12 mouse cellular contexts compared by ENCODE assay signal in the genomic region with DNA sequence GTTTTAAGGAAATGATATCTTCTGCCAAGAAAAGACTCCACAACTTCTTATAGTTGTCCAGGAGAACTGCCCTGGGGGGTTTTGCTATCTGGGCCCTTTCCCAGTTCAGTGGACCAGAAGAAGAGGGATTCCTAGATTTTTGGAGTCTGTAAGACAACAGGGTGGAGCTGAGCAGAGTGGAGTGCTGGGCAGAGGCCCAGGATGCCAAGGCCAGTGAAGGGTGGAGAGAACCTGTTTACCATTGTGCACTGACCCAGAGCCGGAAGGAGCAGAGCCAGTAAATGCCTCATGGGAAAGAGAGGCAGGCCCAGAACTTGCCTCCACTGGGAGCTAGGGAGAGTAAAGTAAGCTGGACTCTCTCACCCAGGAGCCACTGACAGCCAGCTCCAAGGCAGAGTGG. TPM values are rescaled to one million over a fixed set of nuclear protein-coding genes. Genes with fewer than 3 reads are reported as not detected.
DNase-seq lines count a peak whose midpoint lies in the region; ATAC-seq and TF ChIP-seq lines count a peak whose summit lies in the region.
"Had no signal": no experiment of that assay in that cellular context is flagged by ENCODE, and none has a peak within 500 bp of the region (broad histone marks: within the 10 kb centered on the region; RNA-seq: fewer than 3 reads in every experiment).

No protein-coding gene starts in this region.

- no peak overlapping the region for H3K4me3 ChIP-seq in lung, adult 2 months (replicated peaks; ENCODE audit: extremely low read depth, low read depth, low read length)
- no peak overlapping the region for H3K4me3 ChIP-seq in kidney, embryonic 14.5 days (ENCODE audit: low read length)
- no peak overlapping the region for H3K4me3 ChIP-seq in stomach, embryonic 15.5 days (replicated peaks)
- H3K4me3 ChIP-seq: limb, embryonic 15.5 days had no signal

- no peak for TF ChIP-seq CTCF in lung, adult 2 months (IDR thresholded peaks at IDR 0.05; ENCODE audit: insufficient read depth, low read length)
- TF ChIP-seq CTCF in brain, embryonic 14.5 days (IDR thresholded peaks at IDR 0.05; ENCODE audit: borderline replicate concordance, extremely low read depth, insufficient read depth, insufficient read length) = no peak

- no peak overlapping the region for H3K9ac ChIP-seq in kidney, embryonic 14.5 days (ENCODE audit: low read depth, low read length)
- H3K9ac ChIP-seq in stomach, embryonic 15.5 days = no peak overlapping the region
- H3K9ac ChIP-seq: limb, embryonic 15.5 days had no signal

- peak overlapping the region; percentile 74 for H3K27ac ChIP-seq in kidney, embryonic 14.5 days (ENCODE audit: low read depth, low read length)
- 0 out of 2 replicates have a peak overlapping the region, but pooled peaks have one; percentile 8 for H3K27ac ChIP-seq in stomach, embryonic 15.5 days
- H3K27ac ChIP-seq: limb, embryonic 15.5 days had no signal

- ATAC-seq in kidney, embryonic 14.5 days (ENCODE audit: low FRiP score, low TSS enrichment) = peak; percentile 93
- ATAC-seq in stomach, embryonic 15.5 days (ENCODE audit: insufficient read depth, low FRiP score, low read depth) = no peak

- peak; percentile 74 for DNase-seq in lung, adult 18-20 months
- DNase-seq in lung, adult 2 months = no peak
- DNase-seq in brain, embryonic 14.5 days (ENCODE audit: low read depth) = peak; percentile 5
- DNase-seq in right cerebral cortex, adult 2 months (ENCODE audit: low spot score in 2 of 2) = no peak
- DNase-seq in spleen, postnatal 4 days (ENCODE audit: low spot score in 2 of 2) = no peak
- DNase-seq: cerebellum, postnatal 10 days; heart, postnatal 10 days; right cerebral cortex, postnatal 14 days; thymus, adult 18-20 months had no signal

- no peaks in the 10 kb centered on the region for H3K27me3 ChIP-seq in kidney, embryonic 14.5 days (ENCODE audit: control insufficient read depth, insufficient read depth, low read length)
- H3K27me3 ChIP-seq in stomach, embryonic 15.5 days (replicated peaks) = no peaks in the 10 kb centered on the region
- H3K27me3 ChIP-seq: limb, embryonic 15.5 days had no signal

- WGBS in lung, adult 2 months = 7% methylated on average over 1 of the region's 1 CpGs
- 11% methylated on average over 1 of the region's 1 CpGs for WGBS in kidney, embryonic 14.5 days
- WGBS in stomach, embryonic 15.5 days = 78% methylated on average over 1 of the region's 1 CpGs

- TF ChIP-seq POLR2A in lung, adult 2 months (IDR thresholded peaks at IDR 0.05; ENCODE audit: borderline replicate concordance, extremely low read depth, low read depth, low read length) = no peak
- no peak for TF ChIP-seq POLR2A in brain, embryonic 14.5 days (IDR thresholded peaks at IDR 0.05; ENCODE audit: borderline replicate concordance, extremely low read depth, insufficient read depth, insufficient read length, poor library complexity, severe bottlenecking)

- H3K9me3 ChIP-seq in kidney, embryonic 14.5 days (ENCODE audit: control insufficient read depth, low read length) = no peaks in the 10 kb centered on the region
- no peaks in the 10 kb centered on the region for H3K9me3 ChIP-seq in stomach, embryonic 15.5 days
- H3K9me3 ChIP-seq: limb, embryonic 15.5 days had no signal

- no peak overlapping the region for H3K4me2 ChIP-seq in kidney, embryonic 14.5 days (replicated peaks; ENCODE audit: low read depth, low read length)
- no peak overlapping the region for H3K4me2 ChIP-seq in stomach, embryonic 15.5 days
- H3K4me2 ChIP-seq: limb, embryonic 15.5 days had no signal

- peaks cover 32% of the 10 kb centered on the region for H3K4me1 ChIP-seq in lung, adult 2 months (ENCODE audit: control insufficient read depth, insufficient read depth, low read length)
- peaks cover 20% of the 10 kb centered on the region for H3K4me1 ChIP-seq in kidney, embryonic 14.5 days (ENCODE audit: control insufficient read depth, insufficient read depth, low read length)
- H3K4me1 ChIP-seq in stomach, embryonic 15.5 days = peaks cover 10% of the 10 kb centered on the region; the same call in 1 of the 2 replicates

- no peaks in the 10 kb centered on the region for H3K36me3 ChIP-seq in kidney, embryonic 14.5 days (ENCODE audit: control insufficient read depth, insufficient read depth, low read length)
- no peaks in the 10 kb centered on the region for H3K36me3 ChIP-seq in stomach, embryonic 15.5 days

RNA-seq across cellular contexts. Expression of a gene that starts 11.1 kb away (rescaled TPM):
- polyA plus RNA-seq in lung, adult 2 months (2012; rRNA removed) = 72.8 and 78.3 TPM in 2 replicates
- 41.6 and 54.6 TPM in 2 replicates for polyA plus RNA-seq in brain, embryonic 14.5 days (2012; rRNA removed)
- 28.8 and 29.7 TPM in 2 replicates for polyA plus RNA-seq in kidney, embryonic 14.5 days (2014; fragmentation: Nextera tagmentation; extraction: Ambion mirVana)
- 31.1 and 33.4 TPM in 2 replicates for polyA plus RNA-seq in stomach, embryonic 15.5 days (2015; fragmentation: Nextera tagmentation; extraction: Ambion mirVana)

RNA-seq across cellular contexts. Expression of a gene that starts 20.3 kb away (rescaled TPM):
- polyA plus RNA-seq in lung, adult 2 months (2012; rRNA removed) = 23.3 and 26.2 TPM in 2 replicates
- 1.9 and 2.7 TPM in 2 replicates for polyA plus RNA-seq in brain, embryonic 14.5 days (2012; rRNA removed)
- polyA plus RNA-seq in kidney, embryonic 14.5 days (2014; fragmentation: Nextera tagmentation; extraction: Ambion mirVana) = 2.7 and 5.3 TPM in 2 replicates
- polyA plus RNA-seq in stomach, embryonic 15.5 days (2015; fragmentation: Nextera tagmentation; extraction: Ambion mirVana) = 3.8 and 4.8 TPM in 2 replicates

RNA-seq across cellular contexts. Expression of a gene that starts 37.5 kb away (rescaled TPM):
- 27.0 and 28.2 TPM in 2 replicates for polyA plus RNA-seq in lung, adult 2 months (2012; rRNA removed)
- 70.4 and 84.0 TPM in 2 replicates for polyA plus RNA-seq in brain, embryonic 14.5 days (2012; rRNA removed)
- polyA plus RNA-seq in kidney, embryonic 14.5 days (2014; fragmentation: Nextera tagmentation; extraction: Ambion mirVana) = 55.7 and 72.5 TPM in 2 replicates
- polyA plus RNA-seq in stomach, embryonic 15.5 days (2015; fragmentation: Nextera tagmentation; extraction: Ambion mirVana) = 39.2 and 44.2 TPM in 2 replicates

RNA-seq across cellular contexts. Expression of a gene that starts 37.6 kb away (rescaled TPM):
- 17.6 and 19.8 TPM in 2 replicates for polyA plus RNA-seq in lung, adult 2 months (2012; rRNA removed)
- polyA plus RNA-seq in brain, embryonic 14.5 days (2012; rRNA removed) = 13.2 and 15.1 TPM in 2 replicates
- 4.3 and 6.8 TPM in 2 replicates for polyA plus RNA-seq in kidney, embryonic 14.5 days (2014; fragmentation: Nextera tagmentation; extraction: Ambion mirVana)
- 6.1 and 6.4 TPM in 2 replicates for polyA plus RNA-seq in stomach, embryonic 15.5 days (2015; fragmentation: Nextera tagmentation; extraction: Ambion mirVana)

RNA-seq across cellular contexts. Expression of a gene that starts 38.5 kb away (rescaled TPM):
- 1.0 and 1.3 TPM in 2 replicates for polyA plus RNA-seq in lung, adult 2 months (2012; rRNA removed)
- polyA plus RNA-seq in brain, embryonic 14.5 days (2012; rRNA removed) = 0.04 and 0.05 TPM in 2 replicates
- not detected in 2 replicates for polyA plus RNA-seq in kidney, embryonic 14.5 days (2014; fragmentation: Nextera tagmentation; extraction: Ambion mirVana)
- polyA plus RNA-seq in stomach, embryonic 15.5 days (2015; fragmentation: Nextera tagmentation; extraction: Ambion mirVana) = 0.22 TPM in 2 replicates

Comparison
In these comparisons a context has a peak if more than half of its experiments do, and no peak if none do; other contexts are left out.
1. DNase-seq: peak in lung, adult 18-20 months (2 of 2) and brain, embryonic 14.5 days (single experiment); none in lung, adult 2 months (single experiment), right cerebral cortex, adult 2 months (0 of 2) and spleen, postnatal 4 days (0 of 2).